Mouse (Mus musculus): ENCODE data around the gene Tapbpl.

The Tapbpl gene

DNA sequence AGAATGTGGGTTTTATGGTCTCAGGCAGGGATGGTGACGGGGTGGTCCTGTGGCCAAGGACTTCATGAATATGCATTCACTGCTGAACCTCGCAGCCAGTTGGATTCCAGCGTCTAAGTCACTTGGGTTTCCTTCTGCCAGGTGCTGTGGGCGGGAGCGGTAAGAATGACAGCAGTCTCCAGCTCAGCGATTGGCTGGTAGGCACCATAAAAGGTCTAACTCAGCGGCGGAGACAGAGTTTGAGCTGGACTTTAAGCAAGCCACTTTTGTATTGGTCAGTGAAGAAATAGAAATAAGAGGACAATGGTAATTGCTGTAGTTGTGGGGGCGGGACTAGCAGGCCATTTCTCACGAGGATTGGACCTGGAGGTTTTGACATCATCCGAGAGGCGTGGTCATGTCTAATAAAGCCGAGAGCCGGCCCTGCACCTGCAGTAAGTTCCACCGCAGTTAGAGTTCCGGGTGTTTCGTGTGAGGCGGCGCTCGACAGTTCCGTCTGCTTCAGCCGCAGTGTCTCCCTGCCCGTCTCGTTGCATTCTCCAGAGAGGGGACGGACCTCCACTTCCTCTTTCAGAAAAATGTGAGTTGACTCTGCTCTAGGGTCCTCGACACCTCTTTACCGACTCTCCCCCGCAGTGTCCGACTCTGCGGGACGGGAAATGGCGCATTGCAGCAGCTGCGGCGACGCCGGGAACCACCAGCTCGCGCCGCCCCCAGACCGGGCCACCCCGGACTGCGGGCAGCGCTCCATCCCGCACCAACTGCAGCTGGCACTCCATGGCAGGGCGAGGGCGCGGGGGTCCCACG, 16.3 kb downstream of the Tapbpl start, which contains the start of gene Vamp1:
Gene Vamp1, plus strand, starts transcription at position 404 of the 807 bp plus-strand sequence.
- in situ Hi-C loops (cut with MboI; ENCODE audit: unreplicated experiment in 2 of 2), result loop anchor here (5.0 kb wide), 3 partner anchors 53 to 58 kb away; no protein-coding TSS in a partner anchor

DNA sequence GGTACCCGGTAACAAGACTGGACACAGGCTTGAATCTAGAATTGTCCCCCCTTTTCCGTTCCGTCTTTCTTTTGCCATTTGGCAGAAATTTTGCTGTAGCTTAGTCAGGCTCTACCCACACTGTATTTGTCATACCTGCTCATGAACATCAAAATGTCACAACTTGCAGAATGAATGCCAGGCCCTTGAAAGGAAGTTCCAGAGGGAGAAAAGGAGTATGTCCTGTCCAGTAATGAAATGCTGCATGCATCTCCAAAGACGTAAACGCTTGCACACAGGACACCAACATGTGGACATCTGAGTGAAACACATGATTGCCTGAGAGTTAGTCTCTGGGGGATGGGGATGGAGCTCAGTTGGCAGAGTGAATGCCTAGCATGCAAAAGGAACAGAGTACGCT, 17.9 kb downstream of the Tapbpl start:
- in situ Hi-C loops (cut with MboI; ENCODE audit: unreplicated experiment in 2 of 2), result no loop called here

DNA sequence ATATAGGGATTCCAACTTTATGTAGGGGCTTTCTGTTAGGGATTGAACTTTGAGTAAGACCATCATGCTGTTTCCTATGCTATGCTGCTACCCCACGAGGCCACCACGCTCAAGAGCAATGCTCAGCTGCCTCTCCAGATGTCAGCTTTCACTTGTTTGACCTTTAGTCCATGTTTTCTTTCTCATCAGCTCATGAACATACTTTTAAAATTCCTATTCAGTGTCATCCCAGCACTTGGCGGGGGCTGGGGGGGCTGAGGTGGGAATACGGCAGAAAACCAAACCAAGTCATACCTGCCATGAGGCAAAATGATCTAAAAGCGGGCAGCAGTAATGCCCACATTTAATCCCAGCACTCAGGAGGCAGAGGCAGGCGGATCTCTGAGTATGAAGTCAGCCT, 18.5 kb downstream of the Tapbpl start:
- in situ Hi-C loops (cut with MboI; ENCODE audit: unreplicated experiment in 2 of 2), result no loop called here

DNA sequence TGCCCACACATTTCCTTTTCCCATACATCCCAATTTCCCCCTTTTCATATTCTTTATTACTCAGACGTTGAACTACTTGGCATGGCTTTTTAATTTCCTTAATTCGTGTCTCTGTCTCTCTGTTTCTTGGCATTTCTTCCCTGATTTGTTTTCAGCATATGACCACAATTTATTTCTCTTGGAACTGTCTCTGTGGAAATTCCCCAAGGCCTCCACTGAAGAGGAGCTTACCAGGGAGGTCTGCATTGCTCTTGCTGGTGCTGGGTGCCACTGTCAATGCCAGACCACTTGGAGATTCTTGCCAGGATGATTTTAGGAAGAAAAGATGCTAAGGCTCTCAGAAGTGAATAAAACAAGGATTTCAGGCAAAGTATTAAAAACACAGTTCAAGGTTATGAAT, 19.0 kb downstream of the Tapbpl start:
- in situ Hi-C loops (cut with MboI; ENCODE audit: unreplicated experiment in 2 of 2), result no loop called here

DNA sequence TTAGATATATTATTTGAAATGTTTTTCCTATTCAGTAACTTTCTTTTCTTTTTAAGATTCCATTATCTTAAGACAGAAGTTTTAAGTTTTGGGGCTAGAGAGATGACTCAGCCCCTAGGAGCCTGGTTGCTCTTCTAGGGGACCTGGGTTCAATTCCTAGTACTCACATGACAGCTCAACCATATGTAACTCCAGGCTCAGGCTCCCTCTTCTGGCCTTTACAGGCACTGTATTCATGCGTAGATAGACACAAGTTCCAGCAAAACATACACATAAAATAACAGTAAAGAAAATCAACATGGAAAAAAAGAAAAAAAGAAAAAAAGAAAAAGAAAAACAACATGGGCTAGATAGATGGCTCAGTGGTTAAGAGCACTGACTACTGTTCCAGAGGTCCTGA, 21.2 kb downstream of the Tapbpl start:
- in situ Hi-C loops (cut with MboI; ENCODE audit: unreplicated experiment in 2 of 2), result no loop called here

DNA sequence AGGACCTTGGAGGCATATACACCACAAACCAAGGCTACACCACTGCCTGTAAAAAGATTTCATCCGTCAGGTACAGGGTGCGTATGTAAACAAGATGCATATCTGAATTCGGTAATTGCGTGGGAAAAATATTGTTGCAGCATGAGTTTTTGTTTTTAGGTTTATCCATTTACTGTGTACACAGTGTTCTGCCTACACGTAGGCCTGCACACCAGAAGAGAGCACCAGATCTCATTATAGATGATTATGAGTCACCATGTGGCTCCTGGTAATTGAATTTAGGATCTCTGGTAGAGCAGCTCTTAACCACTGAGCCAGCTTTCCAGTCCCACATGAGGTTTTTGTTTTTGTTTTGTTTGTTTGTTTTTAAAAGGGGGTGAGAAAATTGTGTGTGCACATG, 34.5 kb downstream of the Tapbpl start:
- in situ Hi-C loops (cut with MboI; ENCODE audit: unreplicated experiment in 2 of 2), result no loop called here

DNA sequence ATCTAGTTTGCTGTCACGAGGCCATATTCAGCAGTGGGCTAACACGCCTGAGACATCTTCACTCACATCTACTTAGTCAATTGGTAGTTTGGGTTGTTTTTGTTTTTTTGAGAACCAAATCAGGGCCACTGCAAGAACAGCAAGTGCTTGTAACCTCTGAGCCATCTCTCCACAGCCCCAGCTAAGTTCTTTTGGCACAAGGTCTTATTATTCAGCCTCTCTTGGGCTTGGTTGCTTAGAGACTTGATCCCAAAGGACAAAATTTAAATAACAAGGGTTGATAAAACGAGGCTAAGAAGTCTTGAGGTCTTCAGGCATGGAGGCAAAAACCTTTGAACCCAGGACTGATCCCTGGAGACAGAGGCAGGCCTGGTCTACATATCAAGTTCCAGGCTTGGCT, 35.4 kb downstream of the Tapbpl start:
- in situ Hi-C loops (cut with MboI; ENCODE audit: unreplicated experiment in 2 of 2), result no loop called here

DNA sequence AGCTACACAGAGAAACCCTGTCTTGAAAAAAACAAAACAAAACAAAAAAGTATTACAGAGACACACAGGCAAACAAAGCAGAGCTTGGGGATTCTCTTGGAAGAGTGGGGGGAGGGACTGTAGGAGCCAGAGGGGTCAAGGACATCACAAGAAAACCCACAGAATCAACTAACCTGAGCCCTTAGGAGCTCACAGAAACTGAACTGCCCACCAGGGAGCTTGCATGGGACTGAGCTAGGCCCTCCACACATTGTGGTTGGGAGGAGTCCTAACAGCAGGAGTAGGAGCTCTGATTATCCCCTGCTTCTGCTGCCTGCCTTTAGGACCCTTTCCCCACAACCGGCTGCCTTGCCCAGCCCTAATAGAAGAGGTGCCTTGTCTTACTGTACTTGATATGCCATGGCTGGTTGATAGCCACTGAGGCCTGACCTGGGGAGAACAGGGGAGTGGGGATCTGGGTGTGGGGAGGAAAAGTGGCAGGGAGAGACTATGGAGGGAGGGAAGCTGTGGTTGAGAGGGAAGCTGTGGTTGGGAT, 36.1 kb downstream of the Tapbpl start:
- in situ Hi-C loops (cut with MboI; ENCODE audit: unreplicated experiment in 2 of 2), result no loop called here

DNA sequence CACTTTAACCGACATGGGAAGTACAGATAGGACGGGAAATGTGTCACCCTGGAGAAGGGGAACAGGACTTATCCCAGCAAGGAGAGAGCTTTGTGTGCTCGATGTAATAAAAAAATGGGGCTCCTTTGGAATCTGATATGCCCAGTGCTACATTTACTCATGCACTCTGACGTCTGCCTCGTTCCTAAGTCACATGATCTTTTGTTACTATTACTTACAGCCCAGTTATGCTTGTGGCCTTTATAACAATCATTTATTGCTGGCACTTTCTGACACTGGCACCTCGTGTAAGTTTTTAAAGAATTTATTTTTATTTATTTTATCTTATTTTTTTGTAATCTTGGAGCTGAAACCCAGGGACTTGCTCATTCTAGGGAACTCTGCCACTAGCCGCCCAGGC, 38.3 kb downstream of the Tapbpl start:
- in situ Hi-C loops (cut with MboI; ENCODE audit: unreplicated experiment in 2 of 2), result no loop called here

DNA sequence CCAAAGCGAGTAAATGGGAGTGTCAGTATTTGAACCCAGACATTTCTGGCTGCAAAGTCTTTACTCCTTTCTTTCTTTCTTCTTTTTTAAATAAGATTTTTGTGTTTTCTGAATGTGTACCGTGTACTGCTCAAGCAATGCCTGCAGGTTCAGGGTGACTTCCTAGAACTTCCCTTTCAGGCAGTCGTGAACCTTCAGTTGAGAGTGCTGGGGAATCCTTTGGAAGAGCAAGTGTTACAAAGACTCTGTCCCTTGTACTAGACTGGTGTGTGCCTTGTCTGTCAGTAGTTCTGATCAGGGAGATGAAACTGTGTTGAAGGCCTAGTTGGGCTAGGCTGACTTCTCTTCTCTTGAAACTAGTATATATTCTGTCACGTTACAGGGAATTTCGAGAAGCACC, 38.8 kb downstream of the Tapbpl start:
- in situ Hi-C loops (cut with MboI; ENCODE audit: unreplicated experiment in 2 of 2), result no loop called here

DNA sequence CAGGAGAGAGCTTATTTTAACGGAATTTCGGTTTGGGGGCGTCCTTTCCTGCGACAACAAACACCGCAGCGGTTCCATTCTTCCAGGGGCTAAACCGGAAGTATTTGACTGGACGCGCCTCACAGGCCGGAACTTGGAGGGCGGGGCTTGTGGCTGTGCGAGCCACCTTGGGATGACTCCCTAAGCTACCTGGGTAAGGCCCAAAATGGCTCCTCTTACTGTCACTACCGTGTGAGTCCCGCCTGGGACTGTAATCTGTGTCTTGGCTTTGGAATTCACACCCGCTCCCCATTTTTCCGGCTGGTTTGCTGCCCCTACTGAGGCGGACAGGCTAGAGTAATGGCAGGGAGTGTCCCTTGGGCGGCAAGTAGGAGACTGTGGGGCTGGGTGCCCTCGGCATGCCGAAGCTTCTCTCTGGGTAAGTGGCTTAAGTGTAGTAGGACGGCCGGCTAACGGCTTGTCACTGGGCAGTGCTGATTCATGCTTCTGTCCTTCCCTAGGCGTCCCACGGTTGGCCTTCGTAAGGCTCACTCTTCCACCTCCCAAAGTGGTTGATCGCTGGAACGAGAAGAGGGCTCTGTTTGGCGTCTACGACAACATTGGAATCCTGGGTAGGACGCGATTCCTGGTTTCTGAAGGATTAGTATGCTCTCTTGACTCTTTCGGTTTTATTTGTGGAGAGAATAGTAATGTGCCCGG, 39.5 kb downstream of the Tapbpl start:
- in situ Hi-C loops (cut with MboI; ENCODE audit: unreplicated experiment in 2 of 2), result no loop called here

DNA sequence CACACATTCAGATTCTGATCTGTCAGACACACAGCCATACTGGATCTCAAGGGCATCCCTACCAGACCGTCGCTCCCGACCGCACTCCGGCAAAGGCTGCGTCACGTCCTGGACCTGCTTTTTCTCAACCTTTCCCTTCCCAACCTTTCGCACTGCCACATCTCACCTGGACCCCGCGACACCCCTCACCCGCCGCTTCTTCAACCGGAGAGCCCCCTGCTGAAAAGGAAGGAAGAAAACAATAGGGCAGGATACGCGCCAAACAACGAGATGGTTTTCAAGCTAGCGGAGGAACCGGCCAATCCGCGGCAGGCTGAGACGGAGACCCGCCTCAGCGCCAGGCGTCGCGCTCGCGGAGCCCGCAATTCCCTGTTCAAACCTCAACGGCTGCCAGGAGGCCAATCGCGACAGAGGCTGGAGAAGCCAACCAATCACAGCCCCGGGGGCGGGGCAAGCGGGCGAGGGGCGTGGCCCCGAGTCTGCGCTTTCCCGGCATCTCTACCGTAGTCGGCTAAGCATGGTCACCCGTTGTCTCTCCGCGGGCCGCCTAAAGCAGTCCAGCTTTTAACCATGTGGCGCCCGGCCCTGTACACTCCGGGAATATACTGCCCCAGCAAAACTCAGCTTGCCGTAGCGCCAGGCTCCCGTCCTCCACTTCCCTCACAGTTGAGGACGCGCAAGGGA, 40.2 kb downstream of the Tapbpl start, which contains the start of the genes Ncapd2 and Mrpl51:
Gene Ncapd2, minus strand, starts transcription at position 370 of the 684 bp plus-strand sequence.
Gene Mrpl51, plus strand, starts transcription at position 470 of the 684 bp plus-strand sequence.
- in situ Hi-C loops (cut with MboI; ENCODE audit: unreplicated experiment in 2 of 2), result no loop called here

DNA sequence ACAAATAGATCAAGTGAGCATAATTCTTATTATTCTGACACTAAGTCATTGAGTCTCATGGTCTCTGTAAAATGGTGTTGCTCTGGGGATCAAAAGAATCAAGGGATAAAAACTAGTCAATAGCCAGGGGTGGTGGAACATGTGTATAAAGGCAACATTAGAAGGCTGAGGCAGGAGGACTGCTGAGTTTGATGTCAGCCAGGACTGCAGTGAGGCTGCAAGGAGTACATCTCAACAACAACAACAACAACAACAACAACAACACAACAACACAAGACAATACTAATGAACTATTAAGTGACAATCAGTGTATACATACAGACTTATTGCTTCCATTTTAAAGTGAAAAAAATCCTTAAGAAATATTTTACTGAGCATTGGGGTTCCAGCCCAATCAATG, 40.8 kb downstream of the Tapbpl start:
- in situ Hi-C loops (cut with MboI; ENCODE audit: unreplicated experiment in 2 of 2), result no loop called here

DNA sequence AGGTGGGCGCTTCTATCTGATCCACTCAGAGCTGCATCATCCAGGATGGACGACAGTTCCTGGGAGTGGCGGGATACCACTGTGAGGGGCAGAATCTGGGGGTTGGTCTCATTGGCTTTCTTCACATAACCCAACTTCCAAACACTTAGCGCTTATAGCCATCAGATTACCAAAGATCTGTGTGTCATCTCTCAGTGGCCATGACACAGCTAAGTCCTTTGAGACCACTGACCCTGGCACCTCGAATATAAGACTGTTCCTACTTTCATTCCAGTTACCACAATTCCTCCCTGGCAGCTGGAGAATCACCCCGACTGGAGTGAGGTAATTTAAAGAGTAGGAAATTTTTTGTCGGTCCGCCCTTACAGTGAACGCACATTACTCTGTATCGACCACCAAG, 45.5 kb downstream of the Tapbpl start:
- in situ Hi-C loops (cut with MboI; ENCODE audit: unreplicated experiment in 2 of 2), result no loop called here

DNA sequence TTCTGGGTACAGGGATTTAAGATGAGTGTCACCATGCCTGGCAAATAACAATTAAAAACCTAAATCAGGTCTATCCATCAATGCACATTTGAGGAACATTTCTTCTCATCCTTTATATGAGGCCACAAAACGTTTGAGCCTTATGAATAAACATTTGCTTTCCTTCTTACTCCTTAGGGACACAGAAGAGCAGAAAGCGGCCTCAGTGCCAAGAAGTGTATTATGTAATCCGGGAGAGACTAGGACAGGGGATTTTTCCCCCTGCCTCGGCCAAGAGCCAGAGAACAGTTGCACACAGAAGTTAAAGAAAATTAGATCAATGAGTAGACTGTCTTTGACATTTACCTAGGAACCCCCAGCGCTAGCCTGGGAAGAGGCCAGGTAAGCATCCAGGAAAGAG, 49.5 kb downstream of the Tapbpl start:
- in situ Hi-C loops (cut with MboI; ENCODE audit: unreplicated experiment in 2 of 2), result no loop called here

DNA sequence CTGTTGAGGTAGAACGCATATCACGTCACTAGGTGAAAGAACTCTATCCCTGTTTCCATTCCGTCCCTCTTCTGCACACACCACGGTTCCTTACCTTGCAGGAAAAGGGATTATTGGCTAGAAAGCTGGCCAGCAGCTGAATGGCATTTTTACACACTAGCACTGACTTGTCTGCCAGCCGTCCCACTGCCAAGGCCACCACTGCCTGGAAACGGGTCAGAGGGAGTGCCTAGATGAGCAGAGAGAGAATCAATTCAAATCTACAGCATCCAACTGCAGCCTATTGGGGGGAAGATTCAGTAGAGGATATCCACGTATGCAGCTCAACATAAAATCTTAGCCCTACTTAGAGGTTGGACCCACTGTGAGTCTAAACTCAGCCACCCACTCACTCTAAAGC, 52.1 kb downstream of the Tapbpl start:
- in situ Hi-C loops (cut with MboI; ENCODE audit: unreplicated experiment in 2 of 2), result no loop called here

DNA sequence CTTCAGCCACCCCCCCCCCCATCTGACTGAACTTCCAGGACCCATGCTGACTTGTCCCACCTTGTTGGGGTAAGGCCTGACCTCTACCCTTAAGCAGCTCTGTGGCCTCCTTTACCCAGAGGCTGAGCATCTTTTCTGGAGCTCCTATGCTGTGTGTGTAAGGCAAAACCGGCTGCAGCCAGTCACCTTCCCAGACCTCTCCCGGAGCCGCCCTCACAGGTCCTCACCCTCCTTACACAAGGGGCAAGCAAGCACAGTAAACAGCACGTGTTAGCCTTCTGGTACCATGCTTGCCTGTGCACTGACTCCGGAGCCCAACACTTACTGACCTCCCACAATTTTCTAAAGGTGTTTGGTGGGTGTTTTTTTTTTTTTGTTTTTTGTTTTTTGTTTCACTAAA, 56.2 kb downstream of the Tapbpl start:
- in situ Hi-C loops (cut with MboI; ENCODE audit: unreplicated experiment in 2 of 2), result no loop called here

Measured in v-Abl transformed pro-B cells (cell line).